Mouse (Mus musculus): ENCODE data around the gene Ssbp3.

Gene Ssbp3

GRCm38 (mm10) chr4:106934931-106935582 lies 24.6 kb downstream of the Ssbp3 start:
- no peak for DNase-seq (ENCODE audit: low spot score)

- no peak for DNase-seq (ENCODE audit: low spot score)
These were observed 25.1 kb downstream of the Ssbp3 start for GRCm38 (mm10) chr4:106935583-106935935.

GRCm38 (mm10) chr4:106936041-106936440 lies 25.5 kb downstream of the Ssbp3 start:
- DNase-seq (ENCODE audit: low spot score), result no peak

- no peak for DNase-seq (ENCODE audit: low spot score)
These were observed 26.2 kb downstream of the Ssbp3 start for GRCm38 (mm10) chr4:106936741-106937140.

GRCm38 (mm10) chr4:106938506-106939222 lies 28.2 kb downstream of the Ssbp3 start:
- no peak for DNase-seq (ENCODE audit: low spot score)

GRCm38 (mm10) chr4:106939223-106939918 lies 28.9 kb downstream of the Ssbp3 start:
- DNase-seq (ENCODE audit: low spot score), result no peak

GRCm38 (mm10) chr4:106939919-106940227 lies 29.4 kb downstream of the Ssbp3 start:
- DNase-seq (ENCODE audit: low spot score), result no peak

GRCm38 (mm10) chr4:106940945-106941344 lies 30.4 kb downstream of the Ssbp3 start:
- DNase-seq (ENCODE audit: low spot score), result no peak

DNA sequence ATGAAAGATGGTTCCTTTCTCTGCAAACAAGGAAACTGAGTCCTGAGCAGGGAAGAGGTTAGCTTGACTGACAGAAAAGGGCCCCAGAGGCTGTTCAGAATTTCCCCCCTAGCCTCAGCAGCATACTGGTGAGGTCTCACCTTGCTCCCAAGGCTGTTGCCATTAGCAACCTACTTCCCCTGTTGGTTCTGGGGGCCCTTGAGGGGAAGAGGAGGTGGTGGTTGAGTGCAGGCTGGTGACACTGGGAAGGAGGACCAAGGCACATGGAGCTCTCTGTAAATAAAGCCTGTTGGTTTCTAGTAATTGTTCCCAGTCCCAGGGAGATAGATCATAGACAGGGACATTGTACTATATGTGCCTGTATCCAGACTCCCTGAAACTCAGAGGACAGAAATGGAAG lies 31.0 kb downstream of the Ssbp3 start:
- DNase-seq (ENCODE audit: low spot score), result no peak

GRCm38 (mm10) chr4:106942491-106942890 lies 32.0 kb downstream of the Ssbp3 start:
- no peak for DNase-seq (ENCODE audit: low spot score)

DNA sequence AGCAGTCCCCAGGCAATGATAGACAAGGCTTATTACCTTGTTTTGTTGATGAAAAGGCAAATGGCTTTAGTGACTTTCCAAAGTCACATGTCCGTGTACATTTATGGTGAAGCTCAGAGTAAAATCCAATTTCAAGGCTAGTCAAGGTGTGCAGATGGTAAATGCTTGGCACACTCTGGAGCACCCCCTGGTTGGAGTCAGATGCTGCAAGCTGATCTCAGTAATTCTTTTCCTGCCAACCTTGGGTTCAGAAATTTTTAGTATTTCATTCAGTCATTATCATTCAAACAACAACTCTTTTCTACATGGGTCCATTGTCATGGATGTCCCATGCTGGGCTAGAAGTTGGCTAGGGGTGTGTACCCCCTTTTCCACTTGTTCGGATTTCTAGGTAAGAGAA lies 33.1 kb downstream of the Ssbp3 start:
- DNase-seq (ENCODE audit: low spot score), result no peak

DNA sequence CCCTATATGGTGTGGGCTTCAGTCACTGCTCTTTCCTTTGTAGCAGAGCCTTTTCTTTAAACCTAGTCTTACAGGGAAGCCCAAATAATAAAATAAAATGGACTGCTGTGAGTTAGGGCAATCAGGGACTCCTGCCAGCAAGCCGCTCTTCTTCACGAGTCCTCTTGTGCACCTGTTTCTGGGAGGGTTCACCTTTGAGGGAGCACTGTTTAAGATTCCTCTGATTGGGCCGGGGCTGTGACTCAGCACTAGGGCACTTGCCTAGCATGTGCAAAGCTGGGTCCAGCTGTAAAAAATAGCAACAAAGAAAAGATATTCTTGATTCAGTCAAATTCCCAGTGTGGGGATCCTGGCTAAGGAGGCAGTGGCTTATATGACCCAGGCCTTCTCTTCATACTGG lies 34.4 kb downstream of the Ssbp3 start:
- no peak for DNase-seq (ENCODE audit: low spot score)

DNA sequence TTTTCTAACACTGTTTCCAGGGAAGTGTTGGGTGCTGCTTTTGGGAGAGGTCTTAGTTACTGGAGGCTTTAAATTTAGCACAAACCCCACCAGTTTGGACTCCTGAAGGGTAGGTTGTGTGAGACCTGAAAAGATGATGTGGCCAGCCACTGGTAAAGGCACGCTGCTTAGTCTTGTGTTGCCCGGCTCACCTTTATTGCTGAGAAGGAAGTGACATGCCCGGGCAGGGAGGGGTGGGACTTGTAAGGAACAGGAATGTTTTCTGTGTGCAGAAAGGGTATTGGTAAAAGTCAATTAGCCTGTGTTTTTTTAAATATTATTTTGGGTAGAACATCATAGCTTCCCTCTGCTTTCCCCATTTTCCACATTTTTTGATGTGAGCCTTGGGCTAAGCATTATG lies 37.2 kb downstream of the Ssbp3 start:
- DNase-seq (ENCODE audit: low spot score), result no peak

- DNase-seq (ENCODE audit: low spot score), result no peak
These were observed 38.0 kb downstream of the Ssbp3 start for GRCm38 (mm10) chr4:106948546-106948945.

- DNase-seq (ENCODE audit: low spot score), result no peak
These were observed 38.7 kb downstream of the Ssbp3 start for GRCm38 (mm10) chr4:106949200-106949599.

DNA sequence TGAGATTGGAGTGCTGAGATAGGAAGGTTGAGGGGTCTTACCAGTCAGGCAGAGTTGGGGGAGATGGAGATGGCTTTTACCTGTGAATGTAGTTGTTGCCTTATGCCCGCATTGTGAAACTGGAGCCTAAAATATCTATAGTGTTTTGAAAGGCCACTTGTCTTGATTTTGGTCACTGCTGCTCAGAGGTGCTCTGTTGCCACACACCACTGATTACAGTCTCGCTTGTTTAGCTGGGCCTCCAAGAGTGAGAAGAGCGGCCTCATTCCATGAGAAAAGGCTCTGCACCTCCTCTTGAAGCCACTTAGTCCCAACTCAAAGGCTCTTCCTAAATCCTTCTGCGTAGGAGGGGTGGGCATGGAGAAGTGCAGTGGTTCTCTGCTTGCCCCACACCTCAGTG lies 40.3 kb downstream of the Ssbp3 start:
- no peak for DNase-seq (ENCODE audit: low spot score)

DNA sequence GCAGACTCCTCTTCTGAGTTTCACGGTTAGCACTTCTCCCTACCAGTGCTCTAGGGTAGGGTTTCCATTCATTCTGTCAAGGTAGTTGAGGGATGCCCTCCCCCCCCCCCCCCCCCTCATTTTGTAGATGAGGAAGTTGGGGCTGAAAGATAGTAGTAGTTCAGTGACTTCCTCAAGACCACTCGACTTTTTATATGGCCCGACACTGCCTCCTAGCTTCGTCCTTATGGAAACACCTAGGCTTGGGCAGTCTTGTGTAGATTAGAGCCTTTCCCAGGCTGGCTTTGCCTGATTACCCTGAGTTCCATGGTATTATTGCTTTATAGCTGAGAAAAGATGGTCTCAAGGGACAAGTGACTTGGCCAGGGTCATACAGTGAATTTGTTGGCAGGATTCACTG lies 41.0 kb downstream of the Ssbp3 start:
- DNase-seq (ENCODE audit: low spot score), result peak; percentile 24

DNA sequence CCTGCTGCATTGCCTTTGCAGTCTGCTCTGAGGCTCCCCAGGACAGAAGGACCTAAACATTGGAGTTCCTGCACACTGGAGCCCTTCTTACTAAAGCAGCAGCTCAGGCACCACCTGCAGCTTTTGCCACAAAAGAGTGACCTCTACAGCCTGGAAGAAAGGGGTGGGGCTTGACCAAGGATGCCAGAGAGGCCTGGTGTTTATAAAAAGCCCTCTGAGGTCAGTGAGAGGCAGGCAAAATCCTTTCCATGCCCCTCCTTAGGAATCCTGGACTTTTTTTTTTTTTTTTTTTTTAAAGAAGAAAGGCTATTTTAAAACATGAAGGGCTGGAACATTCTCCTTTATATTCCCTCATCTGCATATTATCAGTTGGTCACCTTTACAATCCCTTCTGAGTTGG lies 42.7 kb downstream of the Ssbp3 start:
- no peak for DNase-seq (ENCODE audit: low spot score)

DNA sequence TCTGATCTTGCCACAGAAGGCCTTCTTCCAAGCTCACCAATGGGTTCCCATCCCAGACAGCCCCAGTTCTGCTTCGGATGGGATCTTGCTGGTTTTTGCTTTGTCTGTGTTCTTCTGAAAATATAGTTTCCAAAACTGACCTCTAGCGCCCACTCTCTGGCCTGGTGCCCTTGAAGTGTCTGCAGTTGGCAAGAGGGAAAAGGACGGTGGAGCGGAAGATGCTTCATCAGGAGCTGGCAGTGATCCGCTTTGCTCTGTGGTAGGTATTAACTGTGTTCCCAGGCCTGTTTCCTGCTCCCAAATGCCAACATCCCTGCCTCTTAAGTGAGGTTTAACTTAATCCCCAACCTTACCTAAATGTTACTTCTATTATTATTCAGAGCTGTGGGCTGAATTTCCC lies 43.3 kb downstream of the Ssbp3 start:
- no peak for DNase-seq (ENCODE audit: low spot score)

DNA sequence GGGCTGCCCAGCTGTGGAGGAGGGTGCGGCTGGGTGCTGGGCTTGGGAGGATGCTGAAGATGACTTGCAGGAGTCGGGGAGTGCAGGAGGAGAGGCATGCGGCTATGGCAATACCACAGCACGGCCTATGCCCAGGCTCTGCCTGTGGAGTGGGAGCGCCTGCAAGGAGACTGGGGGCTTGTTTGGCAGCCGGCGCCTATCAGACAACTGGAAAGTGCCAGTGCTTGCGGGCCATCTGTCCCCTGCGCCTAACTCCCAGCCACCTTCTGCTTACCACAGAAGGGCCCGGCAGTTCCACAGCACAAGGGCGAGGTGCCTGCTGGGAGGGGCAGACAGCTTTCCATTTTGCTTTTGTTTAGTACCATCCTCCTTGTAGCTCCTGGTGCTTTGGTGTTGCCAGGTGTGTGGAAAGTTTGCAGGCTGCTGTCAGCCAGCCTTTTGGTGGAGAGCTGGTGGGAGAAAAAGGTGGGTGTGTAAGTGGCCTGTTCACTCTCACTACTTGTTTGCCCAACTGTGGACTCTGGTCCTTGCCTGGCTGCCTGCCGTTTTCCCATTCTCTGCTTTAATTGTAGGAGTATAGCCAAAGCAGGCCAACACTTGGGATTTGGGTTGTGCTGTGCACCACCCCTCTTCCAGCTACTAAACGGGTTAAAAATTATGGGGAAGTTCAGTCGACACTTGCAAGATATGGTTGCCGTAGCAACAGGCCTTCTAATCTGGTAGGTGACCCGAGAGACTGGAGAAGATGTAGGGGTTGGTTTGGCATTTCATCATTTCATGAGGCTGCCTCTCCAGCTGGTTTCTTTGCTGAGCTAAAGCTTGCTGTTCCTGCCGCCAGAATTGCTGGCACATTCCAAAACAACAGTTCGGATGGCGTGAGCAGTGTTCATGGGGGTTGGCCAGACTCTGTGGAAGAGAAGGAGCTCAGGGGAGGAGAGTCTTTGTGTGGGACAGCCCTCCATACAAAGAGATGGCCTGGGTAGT lies 45.5 kb downstream of the Ssbp3 start:
- DNase-seq (ENCODE audit: low spot score), result peak; percentile 22

GRCm38 (mm10) chr4:106958117-106958516 lies 47.6 kb downstream of the Ssbp3 start:
- no peak for DNase-seq (ENCODE audit: low spot score)

GRCm38 (mm10) chr4:106958561-106958960 lies 48.1 kb downstream of the Ssbp3 start:
- no peak for DNase-seq (ENCODE audit: low spot score)
